Mouse (Mus musculus): ENCODE measurements around the gene Tlcd1.
"Not testable (repeated sequence)": the region's sequence is repeated elsewhere in the genome, so short reads cannot be mapped to it uniquely, and the experiment has no call there.

The Tlcd1 gene

GRCm38 (mm10) chr11:78176402-78176862, at the start of gene Tlcd1, which contains the start of gene Nek8:
Tlcd1 (plus strand) TSS chr11:78176711.
Nek8 (minus strand) TSS chr11:78176675.
- peak in 1 of 2 experiments; percentile 78 for DNase-seq (ENCODE audit: low spot score in 2 of 2)

DNA sequence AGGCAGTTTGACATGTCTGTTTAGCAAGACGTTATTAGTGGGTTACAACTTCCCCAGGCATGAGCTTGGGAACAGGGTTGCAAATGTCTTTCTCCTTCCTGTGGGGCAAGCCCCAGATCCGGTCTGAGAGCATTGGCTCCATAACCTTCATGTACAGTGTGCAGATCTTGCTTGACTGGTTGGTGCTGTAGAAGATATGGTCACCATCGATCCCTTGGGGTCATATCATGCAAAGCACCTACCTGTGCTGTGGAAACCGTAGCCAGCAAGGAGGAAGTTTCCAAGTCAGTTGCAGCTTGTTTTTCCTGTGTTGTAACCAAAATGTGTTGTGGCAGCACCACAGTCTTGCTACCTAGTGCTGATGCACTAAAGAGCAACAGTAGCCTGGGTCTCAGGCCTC, 49.8 kb upstream of the Tlcd1 start:
- DNase-seq (ENCODE audit: low spot score in 2 of 2) = no peak

GRCm38 (mm10) chr11:78129458-78129857, 47.1 kb upstream of the Tlcd1 start:
- DNase-seq (ENCODE audit: low spot score in 2 of 2) = no peak

DNA sequence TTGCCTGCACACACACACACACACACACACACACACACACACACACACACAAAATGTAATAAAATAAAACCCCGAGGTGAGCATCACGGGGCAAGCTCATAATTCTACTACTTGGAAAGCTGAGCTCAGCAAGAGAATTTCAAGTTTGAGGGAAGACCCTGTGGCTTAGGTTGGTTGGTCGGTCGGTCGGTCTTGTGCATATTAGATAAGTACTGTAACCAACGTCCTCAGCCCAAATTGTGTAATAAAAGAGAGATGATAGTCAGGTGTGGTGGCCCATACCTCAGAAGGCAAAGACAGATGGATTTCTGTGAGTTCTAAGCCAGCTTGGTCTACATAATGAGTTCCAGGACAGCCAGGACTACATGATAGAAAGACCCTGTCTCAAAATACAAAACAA, 42.6 kb upstream of the Tlcd1 start:
- no peak for DNase-seq (ENCODE audit: low spot score in 2 of 2)

DNA sequence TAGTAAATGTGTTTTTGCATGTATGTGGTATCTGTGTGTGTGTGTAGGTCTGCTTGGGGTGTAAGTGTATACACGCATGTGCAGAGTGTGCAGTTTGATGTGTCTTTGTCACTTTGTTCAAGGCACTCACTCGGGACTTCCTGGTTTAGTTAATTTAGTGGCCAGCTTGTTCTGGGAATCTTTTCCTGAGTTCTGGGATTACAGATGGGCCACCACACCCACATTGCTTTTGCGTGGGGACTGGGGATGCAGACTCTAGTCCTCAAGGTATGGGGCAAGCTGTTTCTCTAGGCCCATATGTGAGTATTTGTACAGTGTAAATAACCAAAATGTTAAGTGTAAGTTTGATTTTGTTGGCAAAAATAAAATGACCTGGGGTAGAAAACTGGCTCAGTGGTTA, 42.2 kb upstream of the Tlcd1 start:
- DNase-seq (ENCODE audit: low spot score in 2 of 2) = no peak

- not testable (repeated sequence) for DNase-seq (ENCODE audit: low spot score in 2 of 2)
Measured at GRCm38 (mm10) chr11:78135314-78135713, 41.2 kb upstream of the Tlcd1 start.

DNA sequence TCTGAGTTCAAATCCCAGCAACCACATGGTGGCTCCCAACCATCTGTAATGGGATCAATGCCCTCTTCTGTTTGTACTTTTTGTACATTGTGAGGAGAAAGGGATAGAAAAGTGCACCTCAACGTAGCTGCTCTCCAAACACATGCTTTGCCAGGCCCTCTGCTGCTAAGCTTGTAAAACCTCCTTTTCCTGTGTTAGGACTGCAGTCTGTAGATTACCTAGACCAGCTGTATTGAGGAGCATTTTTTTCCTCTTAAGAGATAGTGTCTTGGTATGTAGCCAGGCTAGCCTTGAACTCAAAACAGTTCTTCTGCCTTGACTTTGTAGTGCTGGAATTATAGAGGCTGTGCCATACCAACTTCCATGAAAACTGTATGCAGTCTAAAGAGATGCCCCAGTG, 40.4 kb upstream of the Tlcd1 start:
- no peak for DNase-seq (ENCODE audit: low spot score in 2 of 2)

GRCm38 (mm10) chr11:78137584-78137983, 38.9 kb upstream of the Tlcd1 start:
- DNase-seq (ENCODE audit: low spot score in 2 of 2) = no peak

DNA sequence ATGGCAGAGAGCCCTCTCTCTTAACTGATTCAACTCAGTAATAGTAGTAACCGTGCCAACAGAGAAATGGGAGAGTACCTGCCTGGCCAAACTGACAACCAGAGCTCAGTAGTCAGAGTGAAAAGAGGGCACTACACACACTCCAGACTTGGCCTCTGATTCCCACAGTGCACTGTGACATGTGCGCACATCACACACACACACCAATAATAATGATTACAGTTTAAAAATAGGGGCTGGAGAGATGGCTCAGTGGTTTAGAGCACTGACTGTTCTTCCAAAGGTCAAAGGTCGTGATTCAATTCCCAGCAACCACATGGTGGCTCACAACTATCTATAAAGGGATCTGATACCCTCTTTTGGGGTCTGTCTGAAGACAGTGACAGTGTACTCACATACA, 38.5 kb upstream of the Tlcd1 start:
- no peak for DNase-seq (ENCODE audit: low spot score in 2 of 2)

DNA sequence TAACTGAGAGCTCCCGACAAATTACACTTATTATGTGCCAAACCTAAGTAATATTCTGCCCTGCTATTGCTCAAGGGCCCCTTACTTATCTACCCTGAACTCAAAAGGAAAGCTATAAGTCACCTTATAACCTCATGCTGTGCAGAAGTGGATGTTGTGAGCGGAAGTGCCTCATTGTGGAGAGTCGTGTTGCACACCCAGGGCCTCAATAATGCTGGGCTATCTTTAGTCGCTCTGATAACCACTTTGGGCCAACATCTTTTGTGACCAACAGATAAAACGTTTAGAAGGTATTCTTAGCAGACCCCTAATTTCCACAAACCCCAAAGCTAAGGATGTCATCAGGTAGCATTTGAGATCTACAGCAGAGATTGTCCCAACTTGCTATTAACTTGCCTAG, 35.8 kb upstream of the Tlcd1 start:
- no peak for DNase-seq (ENCODE audit: low spot score in 2 of 2)

GRCm38 (mm10) chr11:78143520-78143919, 33.0 kb upstream of the Tlcd1 start:
- DNase-seq (ENCODE audit: low spot score in 2 of 2) = no peak

GRCm38 (mm10) chr11:78146168-78146567, 30.3 kb upstream of the Tlcd1 start:
- no peak for DNase-seq (ENCODE audit: low spot score in 2 of 2)

- DNase-seq (ENCODE audit: low spot score in 2 of 2) = no peak
Measured at GRCm38 (mm10) chr11:78146707-78147543, 29.6 kb upstream of the Tlcd1 start.

- DNase-seq (ENCODE audit: low spot score in 2 of 2) = no peak
Measured at GRCm38 (mm10) chr11:78151161-78151560, 25.4 kb upstream of the Tlcd1 start.

DNA sequence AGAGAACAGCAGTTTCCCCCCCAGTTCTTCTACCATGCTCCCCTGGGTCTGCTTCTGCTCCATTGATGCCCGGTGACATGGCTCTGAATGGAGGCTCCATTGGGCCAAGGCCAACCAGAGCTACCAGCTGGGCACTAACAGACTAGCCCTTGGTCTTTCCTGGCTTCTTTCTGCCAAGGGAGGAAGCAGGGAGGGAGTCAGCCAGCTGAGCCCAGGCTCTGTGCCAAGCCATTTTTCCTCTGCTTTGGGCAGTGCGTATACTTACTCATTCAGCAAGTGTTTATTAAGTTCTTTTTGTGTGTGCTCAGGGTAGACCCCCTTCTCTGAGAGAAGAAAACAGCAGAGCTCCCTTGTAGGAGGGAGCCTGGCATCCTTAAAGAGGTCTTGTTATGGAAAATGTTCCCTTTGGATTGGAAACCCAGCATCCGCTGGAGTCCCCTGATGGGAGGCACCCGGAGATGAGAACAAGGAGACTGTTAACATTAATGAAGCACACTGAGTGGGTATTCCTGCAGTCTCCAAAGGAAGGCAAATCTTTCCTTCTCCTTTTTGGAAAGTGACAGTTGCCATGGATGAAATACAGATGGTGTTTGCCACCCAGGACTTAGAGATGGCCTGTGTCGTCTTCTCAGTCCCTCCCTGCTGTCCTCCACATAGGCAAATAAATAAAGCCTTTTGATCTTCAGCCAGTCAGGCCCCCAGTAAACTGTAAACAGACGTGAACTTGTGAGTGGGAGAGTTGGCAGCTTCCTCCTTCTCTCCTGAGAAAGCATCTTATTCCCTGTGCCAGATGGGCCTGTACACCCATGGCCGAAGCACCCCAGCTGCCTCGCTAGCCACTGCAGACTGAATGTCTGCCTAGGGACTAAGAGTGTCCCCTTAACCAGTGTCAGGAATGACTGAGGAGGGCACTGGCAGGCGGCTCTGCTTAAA, 23.9 kb upstream of the Tlcd1 start:
- DNase-seq (ENCODE audit: low spot score in 2 of 2) = peak; percentile 67 to 86

DNA sequence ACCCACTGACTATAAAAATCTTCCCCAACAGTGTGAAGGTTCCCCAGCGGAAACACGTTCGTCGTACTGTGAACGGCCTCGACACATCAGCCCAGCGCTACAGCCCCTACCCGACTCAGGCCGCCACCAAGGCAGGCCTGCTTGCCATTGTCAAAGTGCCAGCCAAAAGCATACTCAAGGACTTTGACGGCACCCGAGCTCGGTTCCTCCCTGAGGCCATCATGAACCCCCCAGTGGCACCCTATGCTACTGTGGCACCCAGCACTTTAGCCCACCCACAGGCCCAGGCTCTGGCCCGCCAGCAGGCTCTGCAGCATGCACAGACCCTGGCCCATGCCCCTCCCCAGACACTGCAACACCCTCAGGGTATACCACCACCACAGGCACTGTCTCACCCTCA, 22.7 kb upstream of the Tlcd1 start:
- no peak for DNase-seq (ENCODE audit: low spot score in 2 of 2)

DNA sequence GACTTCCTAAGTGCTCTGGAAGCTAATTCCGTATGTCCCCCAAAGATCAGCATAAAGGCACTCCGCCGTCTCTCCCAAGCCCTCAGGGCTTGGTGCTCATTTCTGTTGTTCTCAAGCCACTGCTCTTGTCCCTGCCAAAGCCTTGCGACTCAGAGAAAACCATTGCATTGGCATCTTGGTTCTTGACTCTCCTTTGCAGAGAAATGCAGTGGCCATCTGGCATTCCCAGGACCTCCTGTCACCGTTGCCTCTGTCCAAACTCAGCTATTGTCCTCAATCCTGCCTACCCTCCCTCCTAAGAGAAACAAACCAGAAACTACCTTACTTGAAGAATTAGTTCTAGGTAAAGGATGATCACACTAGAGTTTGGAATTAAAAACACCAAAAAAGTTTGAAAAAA, 20.8 kb upstream of the Tlcd1 start:
- DNase-seq (ENCODE audit: low spot score in 2 of 2) = no peak

DNA sequence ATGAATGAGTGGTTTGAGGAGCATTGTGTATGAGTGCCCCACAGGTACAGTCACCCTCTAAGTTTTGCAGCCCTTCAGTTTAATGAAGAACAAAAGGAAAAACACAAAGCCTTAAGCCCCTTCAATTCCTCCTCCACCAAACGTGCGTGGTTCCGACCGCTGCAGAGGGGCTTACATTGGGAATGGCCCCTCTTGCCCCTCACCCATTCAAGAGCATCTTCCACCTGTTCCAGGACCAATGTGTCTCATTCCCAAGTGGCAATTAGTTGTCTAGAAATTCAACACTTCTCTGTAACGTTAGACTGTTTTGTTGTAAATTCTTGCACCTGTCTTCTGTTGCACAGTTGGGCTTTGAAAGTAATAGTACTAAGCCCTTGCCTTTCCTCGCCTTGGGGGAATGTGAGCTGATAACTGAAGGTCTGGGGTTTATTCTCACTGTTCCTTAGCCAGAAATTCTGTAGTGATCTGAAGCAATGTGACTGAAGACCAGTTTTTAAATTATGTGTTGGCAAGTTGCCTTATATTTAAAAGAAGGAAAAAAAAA, 20.3 kb upstream of the Tlcd1 start:
- no peak for DNase-seq (ENCODE audit: low spot score in 2 of 2)

DNA sequence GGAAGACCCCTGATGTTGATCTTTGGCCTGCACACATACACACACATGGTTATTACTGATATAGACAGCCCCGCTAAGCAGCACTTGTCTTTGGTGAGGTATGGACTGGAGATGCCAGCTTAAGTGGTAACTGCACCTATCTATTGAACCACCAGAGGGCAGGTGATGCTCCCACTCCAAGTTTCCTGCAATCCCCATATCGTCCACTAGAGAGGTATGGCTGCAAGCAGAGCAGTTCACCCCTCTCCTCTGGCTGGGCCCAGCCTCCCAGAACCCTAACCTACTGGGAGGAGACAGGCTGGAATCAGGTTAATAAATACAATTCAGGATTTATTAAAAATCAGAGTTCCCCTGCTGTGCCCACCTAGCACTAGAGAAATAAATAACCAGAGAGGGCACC, 17.4 kb upstream of the Tlcd1 start:
- DNase-seq (ENCODE audit: low spot score in 2 of 2) = peak; percentile 62 to 90

DNA sequence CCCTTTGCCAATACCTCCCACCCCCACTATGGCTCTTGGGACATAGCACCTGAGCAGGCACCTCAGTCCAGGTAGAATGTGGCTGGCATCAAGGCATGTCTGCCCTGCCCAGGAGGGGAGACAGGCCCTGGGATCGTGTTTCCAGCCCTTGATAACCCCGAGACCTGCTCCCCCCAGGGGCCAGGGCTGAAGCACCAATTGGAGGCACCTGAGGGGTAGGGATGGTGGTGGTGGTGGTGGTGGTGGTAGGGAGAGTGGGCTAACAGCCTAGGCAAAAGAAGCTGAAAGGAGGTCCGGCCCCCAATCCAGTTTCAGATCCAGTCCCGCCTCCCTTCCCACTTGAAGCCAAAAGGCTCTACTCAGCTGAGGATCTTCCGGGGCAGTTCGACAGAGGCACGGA, 17.0 kb upstream of the Tlcd1 start:
- DNase-seq (ENCODE audit: low spot score in 2 of 2) = no peak

GRCm38 (mm10) chr11:78160171-78160570, 16.3 kb upstream of the Tlcd1 start:
- DNase-seq (ENCODE audit: low spot score in 2 of 2) = no peak

- no peak for DNase-seq (ENCODE audit: low spot score in 2 of 2)
Measured at GRCm38 (mm10) chr11:78160675-78161074, 15.8 kb upstream of the Tlcd1 start.
